Mouse (Mus musculus): ENCODE measurements around the gene Slc5a3. TPM values are rescaled to one million over a fixed set of nuclear protein-coding genes. Genes with fewer than 3 reads are reported as not detected.
"Not testable (repeated sequence)": the region's sequence is repeated elsewhere in the genome, so short reads cannot be mapped to it uniquely, and the experiment has no call there.

The Slc5a3 gene
- total RNA-seq, 2 experiments from 2014 or later, result 5.2 to 8.8 TPM

DNA sequence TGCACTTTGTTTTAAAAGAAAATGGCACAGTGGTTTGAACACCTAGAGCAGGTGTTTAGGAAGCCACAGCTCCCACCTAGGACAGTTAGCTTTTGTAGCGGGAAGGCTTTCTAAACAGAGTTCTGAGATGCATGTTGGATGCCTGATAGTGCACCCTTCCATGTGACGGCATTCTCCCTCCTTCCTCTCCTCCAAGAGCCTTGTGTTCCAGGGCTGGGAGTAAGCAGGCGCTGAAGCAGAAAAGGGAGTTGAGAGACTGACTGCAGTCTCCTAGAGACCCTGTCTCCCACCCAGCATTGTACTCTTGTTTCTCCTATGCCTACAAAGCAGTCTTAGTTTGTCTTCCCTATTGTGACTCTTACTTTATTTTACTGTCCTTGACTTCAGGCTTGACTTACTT lies 2.1 kb downstream of the Slc5a3 start:
- DNase-seq (ENCODE audit: low spot score in 2 of 2), result no peak

DNA sequence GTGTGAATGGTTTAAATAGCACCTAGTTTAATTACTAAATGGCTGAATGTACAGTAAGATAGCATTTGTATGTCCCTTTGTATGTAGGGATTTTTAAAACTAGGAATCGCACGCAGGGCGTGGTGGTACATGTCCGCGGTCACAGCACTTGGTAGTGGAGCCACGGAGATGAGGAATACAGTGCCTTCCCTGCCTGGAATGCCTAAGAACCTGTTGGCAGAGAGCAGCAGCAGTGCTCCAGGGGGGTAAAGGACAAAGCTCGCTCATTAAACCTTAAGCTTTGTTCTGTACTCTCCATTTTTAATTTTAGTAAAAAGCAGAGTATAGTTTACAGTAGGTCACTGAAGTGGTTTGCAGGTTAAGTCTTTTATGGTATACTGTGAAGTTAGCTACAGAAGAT lies 3.5 kb downstream of the Slc5a3 start:
- no peak for DNase-seq (ENCODE audit: low spot score in 2 of 2)

GRCm38 (mm10) chr16:92062832-92063231 lies 4.7 kb downstream of the Slc5a3 start:
- DNase-seq (ENCODE audit: low spot score in 2 of 2), result no peak

GRCm38 (mm10) chr16:92064801-92065200 lies 6.7 kb downstream of the Slc5a3 start:
- no peak for DNase-seq (ENCODE audit: low spot score in 2 of 2)

DNA sequence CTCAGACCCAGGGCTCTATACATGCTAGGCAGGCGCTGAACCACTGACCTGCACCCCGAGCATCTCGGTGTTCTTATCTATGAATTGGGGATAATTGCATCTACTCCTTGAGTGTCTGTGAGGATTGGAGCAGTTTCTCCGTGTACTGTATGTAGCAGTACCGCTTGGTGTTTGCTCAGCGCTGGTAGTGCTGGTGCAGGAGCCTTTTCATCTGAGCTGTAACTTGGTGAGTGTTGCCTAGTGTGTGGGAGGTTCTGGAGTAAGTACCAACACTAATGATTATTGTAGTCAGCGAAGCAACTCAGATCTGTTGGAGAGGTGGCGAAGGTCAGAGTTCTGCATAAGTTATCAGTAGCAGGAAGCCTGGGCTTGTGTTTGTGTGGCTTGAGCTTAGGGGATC lies 12.2 kb downstream of the Slc5a3 start:
- no peak for DNase-seq (ENCODE audit: low spot score in 2 of 2)

DNA sequence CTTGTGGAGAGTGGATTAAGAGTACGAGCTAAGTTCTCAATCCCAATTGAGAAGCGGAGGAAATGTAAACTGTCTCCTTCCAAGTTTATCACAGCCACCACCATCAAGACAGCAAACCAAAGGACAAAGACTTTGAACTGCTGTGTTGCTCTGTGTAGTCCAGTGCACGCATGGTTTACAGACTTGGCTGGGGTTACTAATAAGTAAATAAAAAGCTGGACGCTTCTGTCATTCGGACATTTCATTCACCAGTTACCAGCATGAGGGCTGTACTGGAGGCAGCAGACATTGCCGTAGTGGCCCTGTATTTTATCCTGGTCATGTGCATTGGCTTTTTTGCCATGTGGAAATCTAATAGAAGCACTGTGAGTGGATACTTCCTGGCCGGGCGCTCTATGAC lies 18.7 kb downstream of the Slc5a3 start:
- no peak for DNase-seq (ENCODE audit: low spot score in 2 of 2)

DNA sequence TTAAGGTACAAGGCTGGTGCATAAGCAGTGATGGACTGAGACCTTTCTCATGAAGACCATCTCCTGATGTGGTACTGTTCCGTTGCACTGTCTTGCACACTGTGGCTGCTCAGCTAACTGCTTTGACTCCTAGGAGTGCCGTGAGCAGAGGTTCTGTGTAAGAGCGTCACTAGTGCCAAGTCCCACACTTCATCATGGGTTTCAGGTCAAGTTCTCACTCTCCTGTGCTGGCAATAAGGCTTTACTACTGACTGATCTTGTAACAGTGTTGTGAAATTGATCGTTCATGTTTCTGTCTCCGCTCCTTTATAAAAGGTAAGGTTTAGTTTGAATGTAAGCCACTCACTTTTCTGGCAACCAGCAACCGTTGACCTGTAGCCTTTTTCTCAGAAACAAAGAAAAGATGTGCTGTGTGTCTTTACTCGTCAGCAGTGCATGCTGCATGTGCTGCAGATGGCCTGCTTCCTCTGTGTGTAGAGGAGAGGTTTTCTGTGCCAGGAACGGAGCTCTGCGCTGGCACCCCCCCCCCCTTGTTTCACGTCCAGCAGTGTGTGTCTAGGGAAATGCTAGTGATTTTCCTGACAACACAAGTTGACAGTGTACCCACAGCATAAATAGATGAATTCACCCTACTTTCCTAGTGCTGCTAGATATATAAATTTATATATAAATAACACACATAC lies 25.8 kb downstream of the Slc5a3 start:
- no peak for DNase-seq (ENCODE audit: low spot score in 2 of 2)

DNA sequence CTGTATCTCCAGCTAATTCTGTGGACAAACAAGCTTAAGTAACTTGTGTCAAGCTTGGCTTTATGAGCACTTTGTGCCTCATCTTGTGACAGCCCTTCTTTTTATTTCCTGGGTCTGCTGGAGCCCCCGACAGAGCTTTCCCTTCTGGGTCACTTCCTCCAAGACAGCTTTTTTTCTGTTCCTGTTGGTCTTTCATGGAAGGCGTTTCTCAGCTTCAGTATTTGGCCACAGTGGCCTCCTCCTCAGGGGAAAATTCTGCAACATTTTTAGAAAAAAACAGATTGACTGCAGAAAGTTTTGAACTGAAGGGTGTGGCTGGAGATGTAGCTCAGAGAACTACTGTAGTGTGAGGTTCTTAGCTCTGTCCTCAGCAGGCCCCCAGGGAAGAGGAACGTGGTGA lies 31.1 kb downstream of the Slc5a3 start:
- no peak for DNase-seq (ENCODE audit: low spot score in 2 of 2)

GRCm38 (mm10) chr16:92091876-92092275 lies 33.8 kb downstream of the Slc5a3 start:
- no peak for DNase-seq (ENCODE audit: low spot score in 2 of 2)

DNA sequence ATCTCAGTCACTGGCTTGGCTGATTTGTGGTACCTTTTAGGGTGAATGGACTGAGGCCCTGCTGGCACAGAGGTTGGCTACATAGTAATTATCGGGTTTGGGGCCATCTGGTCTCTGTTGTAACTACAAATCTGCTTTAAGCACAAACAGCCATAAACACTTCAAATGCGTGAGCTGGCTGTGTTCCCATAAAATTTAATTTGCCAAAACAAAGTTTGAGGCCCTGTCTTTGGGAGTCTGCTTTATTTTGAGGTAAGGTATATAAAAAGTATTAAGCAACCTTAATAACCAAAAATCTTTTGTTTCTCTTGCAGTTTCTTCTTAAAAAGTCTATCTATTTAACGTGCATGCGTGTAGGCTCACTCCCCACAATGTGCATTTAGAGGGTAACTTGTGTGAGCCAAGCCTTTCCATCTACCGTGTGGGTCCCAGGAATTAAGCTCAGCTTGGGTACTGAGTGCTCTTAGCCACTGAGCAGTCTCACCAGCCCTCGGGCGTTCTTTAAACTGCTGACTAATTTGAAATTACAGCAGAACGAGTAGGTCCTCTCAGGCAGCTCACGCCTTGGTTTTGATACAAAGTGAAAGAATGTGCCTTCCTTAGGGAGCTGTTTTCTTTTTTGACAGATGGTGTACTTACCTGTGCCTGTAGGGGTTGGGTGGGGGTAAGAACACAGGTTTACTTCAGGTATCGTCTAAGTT lies 40.4 kb downstream of the Slc5a3 start:
- no peak for DNase-seq (ENCODE audit: low spot score in 2 of 2)

DNA sequence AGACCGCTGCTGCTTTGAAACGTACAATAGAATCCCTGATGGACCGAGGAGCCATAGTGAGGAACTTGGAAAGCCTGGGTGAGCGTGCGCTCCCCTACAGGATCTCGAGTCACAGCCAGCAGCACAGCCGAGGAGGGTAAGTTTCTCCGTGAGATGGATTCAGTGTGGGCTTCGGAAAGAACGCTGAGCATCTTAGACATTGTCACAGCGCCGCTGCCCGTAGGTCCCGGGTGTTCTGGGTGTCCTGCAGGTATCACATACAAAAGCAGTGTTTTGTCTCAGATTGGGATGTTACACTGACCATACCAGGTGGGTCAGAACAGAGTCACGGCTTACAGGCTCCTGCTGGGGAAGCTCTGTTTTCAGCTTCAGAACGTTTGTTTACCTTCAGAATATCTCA lies 41.5 kb downstream of the Slc5a3 start:
- no peak for DNase-seq (ENCODE audit: low spot score in 2 of 2)

DNA sequence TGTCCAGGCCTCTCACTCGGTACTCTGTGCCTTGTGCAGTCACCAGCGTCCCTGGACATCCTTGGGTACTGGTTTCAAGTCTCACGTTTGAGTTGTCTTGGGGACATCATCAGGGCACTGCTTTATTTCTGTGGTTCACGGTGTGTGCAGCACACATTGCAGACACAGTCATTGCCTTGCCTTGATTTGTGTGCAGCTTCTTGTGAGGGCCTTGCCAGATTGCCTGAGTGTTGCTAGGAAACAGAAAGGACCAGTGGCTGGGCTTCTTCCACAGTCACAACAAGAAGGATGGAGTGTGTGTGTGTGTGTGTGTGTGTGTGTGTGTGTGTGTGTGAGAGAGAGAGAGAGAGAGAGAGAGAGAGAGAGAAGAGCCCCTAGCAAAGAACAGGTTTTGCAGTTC lies 42.0 kb downstream of the Slc5a3 start:
- DNase-seq (ENCODE audit: low spot score in 2 of 2), result no peak

DNA sequence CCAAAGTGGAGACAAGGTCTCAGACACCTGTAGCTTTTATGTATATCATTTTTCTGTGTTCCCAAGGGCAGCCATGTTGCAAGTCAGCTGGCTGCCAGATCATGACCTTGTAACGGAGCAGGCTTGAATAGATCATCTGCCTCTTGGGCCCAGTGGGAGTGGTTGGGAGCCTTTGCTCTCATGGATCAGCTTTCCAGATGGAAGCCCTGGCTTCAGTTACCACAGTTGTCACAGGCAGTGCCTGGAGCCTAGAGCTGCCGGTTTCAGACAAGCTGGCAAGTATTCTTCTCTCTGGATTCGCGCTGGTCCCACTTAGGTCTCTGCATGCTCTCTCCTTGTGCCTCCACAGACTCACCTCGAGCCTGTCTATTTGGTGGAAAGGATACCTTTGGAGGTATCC lies 44.0 kb downstream of the Slc5a3 start:
- DNase-seq (ENCODE audit: low spot score in 2 of 2), result no peak

DNA sequence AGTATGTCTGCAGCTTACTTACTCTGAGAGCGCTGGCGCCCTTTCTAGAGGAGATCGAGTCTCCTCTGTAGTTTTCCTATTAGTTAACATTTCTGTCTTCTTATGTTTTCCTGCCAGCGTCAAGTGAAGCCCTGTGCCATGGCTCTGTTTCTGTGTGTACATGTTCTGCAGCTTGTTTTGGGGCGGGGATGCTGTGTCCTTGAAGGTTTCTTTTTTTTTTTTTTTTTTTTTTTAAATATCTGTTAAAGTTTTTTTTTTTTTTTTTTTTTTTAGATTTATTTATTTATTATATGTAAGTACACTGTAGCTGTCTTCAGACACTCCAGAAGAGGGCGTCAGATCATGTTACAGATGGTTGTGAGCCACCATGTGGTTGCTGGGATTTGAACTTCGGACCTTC lies 44.8 kb downstream of the Slc5a3 start:
- not testable (repeated sequence) for DNase-seq (ENCODE audit: low spot score in 2 of 2)

GRCm38 (mm10) chr16:92103572-92104331 lies 45.6 kb downstream of the Slc5a3 start:
- DNase-seq (ENCODE audit: low spot score in 2 of 2), result no peak

DNA sequence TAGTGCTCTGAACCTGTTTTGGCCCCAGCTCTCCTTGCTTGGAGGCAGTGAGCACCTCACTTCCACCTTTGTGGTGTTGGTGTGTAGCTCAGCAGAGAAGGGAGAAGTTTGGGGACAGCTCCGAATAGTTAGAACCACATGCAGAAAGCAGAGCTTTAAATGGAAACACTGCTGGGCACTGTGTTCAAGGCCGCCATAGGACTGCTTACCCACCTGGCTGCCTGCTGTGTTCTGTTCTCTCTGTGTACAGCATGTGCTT lies 46.1 kb downstream of the Slc5a3 start:
- DNase-seq (ENCODE audit: low spot score in 2 of 2), result no peak

- DNase-seq (ENCODE audit: low spot score in 2 of 2), result no peak
Measured at GRCm38 (mm10) chr16:92104951-92105350, 46.8 kb downstream of the Slc5a3 start.

DNA sequence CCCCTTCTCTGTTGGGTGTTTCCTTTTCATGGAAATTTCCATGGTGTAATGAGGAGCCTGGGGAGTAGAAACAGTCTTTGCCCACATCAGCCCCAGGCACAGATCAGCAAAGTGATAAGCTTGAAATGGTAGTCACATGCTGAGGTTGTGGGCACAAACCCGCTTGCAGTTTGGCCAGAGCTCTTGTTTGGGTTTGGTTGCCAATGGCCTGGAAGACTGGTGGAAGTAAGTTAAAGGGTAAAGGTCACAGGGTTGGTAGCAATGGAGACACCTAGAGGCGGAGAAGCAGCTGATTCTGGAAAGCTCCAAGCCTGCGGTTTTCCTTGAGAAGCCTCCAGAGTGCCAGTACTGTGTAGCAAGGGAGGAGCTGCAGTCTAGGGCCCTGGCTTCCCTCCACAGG lies 47.5 kb downstream of the Slc5a3 start:
- no peak for DNase-seq (ENCODE audit: low spot score in 2 of 2)

GRCm38 (mm10) chr16:92107346-92107745 lies 49.2 kb downstream of the Slc5a3 start:
- no peak for DNase-seq (ENCODE audit: low spot score in 2 of 2)

DNA sequence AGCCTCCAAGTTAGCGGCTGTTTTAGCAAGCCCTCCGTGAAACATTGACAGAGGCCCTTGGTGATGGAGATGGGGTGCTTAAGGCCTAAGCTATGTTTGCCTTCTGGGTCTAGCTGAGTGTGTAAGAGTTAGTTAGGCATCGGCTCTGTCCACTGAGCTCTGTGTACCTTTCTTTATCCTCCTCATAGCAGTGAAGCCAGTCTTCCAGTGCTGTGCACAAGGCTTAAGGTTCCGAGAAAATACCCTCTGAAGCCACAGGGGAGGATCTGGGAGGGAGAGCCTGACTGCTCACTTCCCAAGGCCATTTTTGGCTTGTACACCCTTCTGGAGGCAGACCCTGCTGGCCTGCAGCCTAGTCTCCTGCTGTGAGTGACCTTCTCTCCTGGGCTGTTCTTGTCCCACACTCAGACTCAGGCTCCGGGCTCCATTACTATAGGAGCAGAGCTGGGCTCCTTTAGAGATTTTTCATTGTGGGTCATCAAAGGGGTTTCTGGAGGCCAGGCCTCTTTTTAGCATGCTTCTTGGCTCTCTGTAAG lies 56.7 kb downstream of the Slc5a3 start:
- DNase-seq (ENCODE audit: low spot score in 2 of 2), result no peak

DNA sequence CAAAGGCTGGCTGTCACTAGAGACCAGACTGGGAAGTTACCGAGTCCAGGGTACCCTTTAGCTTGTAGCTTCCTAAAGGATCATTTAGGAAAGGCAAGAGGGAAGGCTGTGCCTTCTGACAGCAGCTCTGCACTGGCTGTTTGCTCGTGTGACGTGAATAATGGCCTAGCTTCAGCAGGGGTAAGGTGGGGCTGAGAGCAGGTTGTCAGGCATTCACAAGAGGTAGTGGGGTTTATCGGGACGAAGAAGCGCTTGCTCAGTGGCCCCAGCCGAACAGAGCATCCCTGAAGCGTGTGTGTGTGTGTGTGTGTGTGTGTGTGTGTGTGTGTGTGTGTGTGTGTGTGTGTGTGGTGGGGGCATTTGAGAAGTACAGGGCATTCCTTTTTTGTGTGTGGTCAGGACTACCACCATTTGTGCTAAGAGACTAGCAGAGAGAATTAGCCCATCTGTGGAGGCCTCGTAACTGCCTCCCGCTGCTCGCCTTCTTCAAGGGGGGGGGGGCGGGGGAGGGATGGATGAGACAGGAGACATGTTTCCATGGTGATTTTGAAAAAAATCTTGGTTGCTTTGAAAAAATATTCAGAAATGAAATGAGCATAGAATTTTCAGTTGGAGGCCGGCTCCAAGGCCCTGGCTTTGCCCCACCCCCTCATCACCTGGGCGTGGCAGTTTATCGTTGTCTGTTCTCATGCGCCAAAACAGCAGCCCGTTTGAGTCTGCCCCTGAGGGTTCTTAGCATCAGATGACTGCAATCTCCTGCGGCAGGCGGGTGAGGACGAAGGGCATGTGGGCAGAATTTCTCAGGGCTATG lies 57.7 kb downstream of the Slc5a3 start:
- no peak for DNase-seq (ENCODE audit: low spot score in 2 of 2)

Data from gastrocnemius, postnatal 4 days (tissue).